10 mouse cellular contexts compared by ENCODE assay signal in genomic region chrX:73635425-73635824, GRCm38 (mm10). TPM values are rescaled to one million over a fixed set of nuclear protein-coding genes. Genes with fewer than 3 reads are reported as not detected.
DNase-seq lines count a peak whose midpoint lies in the region; ATAC-seq and TF ChIP-seq lines count a peak whose summit lies in the region.
"Had no signal": no experiment of that assay in that cellular context is flagged by ENCODE, and none has a peak within 500 bp of the region (broad histone marks: within the 10 kb centered on the region; RNA-seq: fewer than 3 reads in every experiment).

No protein-coding gene starts in this region.

- no peak overlapping the region for H3K9ac ChIP-seq in kidney, embryonic 15.5 days
- no peak overlapping the region for H3K9ac ChIP-seq in embryonic facial prominence, embryonic 11.5 days (replicated peaks; ENCODE audit: low read length)
- no peak overlapping the region; the same call in 1 of the 2 replicates for H3K9ac ChIP-seq in hindbrain, embryonic 16.5 days (ENCODE audit: low read depth, low read length)
- H3K9ac ChIP-seq in midbrain, postnatal 0 days (replicated peaks; ENCODE audit: low read length, poor library complexity, severe bottlenecking), result no peak overlapping the region

- TF ChIP-seq CTCF in midbrain, postnatal 0 days (IDR thresholded peaks at IDR 0.05), result no peak
- TF ChIP-seq CTCF in gastrocnemius, adult 2 months (IDR thresholded peaks at IDR 0.05), result no peak

- ATAC-seq in kidney, embryonic 15.5 days (replicated peaks; ENCODE audit: low FRiP score), result 0 out of 2 replicates have a peak, but pooled peaks have one; percentile 9
- no peak for ATAC-seq in embryonic facial prominence, embryonic 11.5 days (replicated peaks; ENCODE audit: insufficient number of reproducible peaks, low FRiP score, low TSS enrichment, low read depth)
- peak; percentile 26; the same call in 1 of the 2 replicates for ATAC-seq in hindbrain, embryonic 16.5 days
- ATAC-seq in midbrain, postnatal 0 days (ENCODE audit: low FRiP score), result peak; percentile 42; the same call in 1 of the 2 replicates

- peak overlapping the region; percentile 54 for H3K4me2 ChIP-seq in kidney, embryonic 15.5 days
- H3K4me2 ChIP-seq in embryonic facial prominence, embryonic 11.5 days (ENCODE audit: low read depth, low read length), result peak overlapping the region; percentile 27
- H3K4me2 ChIP-seq in hindbrain, embryonic 16.5 days (ENCODE audit: low read length), result peak overlapping the region; percentile 51
- peak overlapping the region; percentile 41 for H3K4me2 ChIP-seq in midbrain, postnatal 0 days (ENCODE audit: low read depth, low read length, poor library complexity, severe bottlenecking)

- H3K27ac ChIP-seq in kidney, embryonic 15.5 days, result no peak overlapping the region
- no peak overlapping the region for H3K27ac ChIP-seq in embryonic facial prominence, embryonic 11.5 days (replicated peaks; ENCODE audit: low read depth, low read length)
- no peak overlapping the region for H3K27ac ChIP-seq in hindbrain, embryonic 16.5 days (ENCODE audit: low read depth, low read length)
- no peak overlapping the region for H3K27ac ChIP-seq in midbrain, postnatal 0 days (ENCODE audit: low read depth, low read length)
- H3K27ac ChIP-seq in gastrocnemius, adult 2 months, result no peak overlapping the region

- H3K9me3 ChIP-seq in kidney, embryonic 15.5 days (replicated peaks), result no peaks in the 10 kb centered on the region
- no peaks in the 10 kb centered on the region for H3K9me3 ChIP-seq in embryonic facial prominence, embryonic 11.5 days (replicated peaks; ENCODE audit: control insufficient read depth, low read length)
- H3K9me3 ChIP-seq in hindbrain, embryonic 16.5 days (ENCODE audit: control insufficient read depth, low read length), result no peaks in the 10 kb centered on the region
- no peaks in the 10 kb centered on the region for H3K9me3 ChIP-seq in midbrain, postnatal 0 days (ENCODE audit: low read length)
- H3K9me3 ChIP-seq: G1E had no signal

- peaks cover 80% of the 10 kb centered on the region for H3K27me3 ChIP-seq in kidney, embryonic 15.5 days
- peaks cover 14% of the 10 kb centered on the region for H3K27me3 ChIP-seq in embryonic facial prominence, embryonic 11.5 days (ENCODE audit: control insufficient read depth, insufficient read depth, low read length)
- peaks cover 37% of the 10 kb centered on the region for H3K27me3 ChIP-seq in hindbrain, embryonic 16.5 days (replicated peaks; ENCODE audit: control insufficient read depth, insufficient read depth, low read length)
- peaks cover 19% of the 10 kb centered on the region for H3K27me3 ChIP-seq in midbrain, postnatal 0 days (ENCODE audit: insufficient read depth, low read length)

- peaks cover 22% of the 10 kb centered on the region for H3K4me1 ChIP-seq in kidney, embryonic 15.5 days
- no peaks in the 10 kb centered on the region for H3K4me1 ChIP-seq in embryonic facial prominence, embryonic 11.5 days (ENCODE audit: control insufficient read depth, insufficient read depth, low read length)
- peaks cover 7% of the 10 kb centered on the region for H3K4me1 ChIP-seq in hindbrain, embryonic 16.5 days (ENCODE audit: control insufficient read depth, insufficient read depth, low read depth, low read length)
- no peaks in the 10 kb centered on the region for H3K4me1 ChIP-seq in midbrain, postnatal 0 days (ENCODE audit: insufficient read depth, low read length)

- no peak for DNase-seq in kidney, adult 18-20 months
- DNase-seq in embryonic facial prominence, embryonic 11.5 days (ENCODE audit: low spot score), result peak; percentile 17
- no peak for DNase-seq in midbrain, postnatal 0 days (ENCODE audit: low spot score)
- no peak for DNase-seq in adrenal gland, postnatal 14 days
- no peak for DNase-seq in cerebellum, postnatal 10 days
- no peak for DNase-seq in gastrocnemius, adult 2 months
- DNase-seq: layer of hippocampus, adult 9-11 months had no signal

- no peaks in the 10 kb centered on the region for H3K36me3 ChIP-seq in kidney, embryonic 15.5 days
- no peaks in the 10 kb centered on the region for H3K36me3 ChIP-seq in embryonic facial prominence, embryonic 11.5 days (replicated peaks; ENCODE audit: control insufficient read depth, insufficient read depth, low read depth, low read length)
- H3K36me3 ChIP-seq in hindbrain, embryonic 16.5 days (ENCODE audit: control insufficient read depth, insufficient read depth, low read length), result no peaks in the 10 kb centered on the region
- H3K36me3 ChIP-seq in midbrain, postnatal 0 days (ENCODE audit: insufficient read depth, low read length), result no peaks in the 10 kb centered on the region
- H3K36me3 ChIP-seq: G1E had no signal

- intact Hi-C loops in gastrocnemius, adult 2 months (cut with DNase I), result no loop called here

- WGBS in kidney, embryonic 15.5 days, result 16% methylated on average over 18 of the region's 19 CpGs
- 23% methylated on average over 13 of the region's 19 CpGs for WGBS in embryonic facial prominence, embryonic 11.5 days
- WGBS in hindbrain, embryonic 16.5 days, result 21% methylated on average over 12 of the region's 19 CpGs
- 21% methylated on average over 12 of the region's 19 CpGs for WGBS in midbrain, postnatal 0 days

- H3K4me3 ChIP-seq in kidney, embryonic 15.5 days (replicated peaks), result peak overlapping the region; percentile 11
- no peak overlapping the region for H3K4me3 ChIP-seq in embryonic facial prominence, embryonic 11.5 days (ENCODE audit: low read depth, low read length)
- H3K4me3 ChIP-seq in hindbrain, embryonic 16.5 days (ENCODE audit: low read length), result peak overlapping the region; percentile 21
- peak overlapping the region; percentile 20; the same call in 1 of the 2 replicates for H3K4me3 ChIP-seq in midbrain, postnatal 0 days (ENCODE audit: low read depth, low read length)
- no peak overlapping the region for H3K4me3 ChIP-seq in gastrocnemius, adult 2 months

RNA-seq across cellular contexts. Expression of gene Dusp9, which starts 3.8 kb away (rescaled TPM):
- polyA plus RNA-seq in kidney, embryonic 15.5 days (2015; fragmentation: Nextera tagmentation; extraction: Ambion mirVana), result 27.9 and 29.3 TPM in 2 replicates
- 11.3 and 11.9 TPM in 2 replicates for polyA plus RNA-seq in embryonic facial prominence, embryonic 11.5 days (2014; fragmentation: Nextera tagmentation; extraction: Ambion mirVana)
- 0.67 and 0.84 TPM in 2 replicates for polyA plus RNA-seq in hindbrain, embryonic 16.5 days (2015; fragmentation: Nextera tagmentation; extraction: Ambion mirVana)
- total RNA-seq in midbrain, postnatal 0 days (2014; rRNA removed), result 1.4 and 2.1 TPM in 2 replicates
- polyA plus RNA-seq in midbrain, postnatal 0 days (2015; fragmentation: Nextera tagmentation; extraction: Ambion mirVana), result 0.39 and 0.68 TPM in 2 replicates
- 0.30 and 0.74 TPM in 2 replicates for total RNA-seq in adrenal gland, postnatal 14 days (2021)
- not detected for total RNA-seq in gastrocnemius, adult 2 months (2021)

RNA-seq across cellular contexts. Expression of gene Pnck, which starts 24.5 kb away (rescaled TPM):
- polyA plus RNA-seq in kidney, embryonic 15.5 days (2015; fragmentation: Nextera tagmentation; extraction: Ambion mirVana), result 14.5 and 17.3 TPM in 2 replicates
- polyA plus RNA-seq in embryonic facial prominence, embryonic 11.5 days (2014; fragmentation: Nextera tagmentation; extraction: Ambion mirVana), result 9.5 and 11.7 TPM in 2 replicates
- 176 and 194 TPM in 2 replicates for polyA plus RNA-seq in hindbrain, embryonic 16.5 days (2015; fragmentation: Nextera tagmentation; extraction: Ambion mirVana)
- total RNA-seq in midbrain, postnatal 0 days (2014; rRNA removed), result 89.4 and 136 TPM in 2 replicates
- polyA plus RNA-seq in midbrain, postnatal 0 days (2015; fragmentation: Nextera tagmentation; extraction: Ambion mirVana), result 159 and 172 TPM in 2 replicates
- total RNA-seq in adrenal gland, postnatal 14 days (2021), result 6.1 and 8.4 TPM in 2 replicates
- 10 to 100 TPM in 1 of 2 experiments, 1 to 10 TPM in 1; 8.1 to 10.6 TPM for total RNA-seq in gastrocnemius, adult 2 months (2021)
- total RNA-seq: G1E had no signal
- polyA plus RNA-seq: G1E had no signal

RNA-seq across cellular contexts. Expression of gene Slc6a8, which starts 37.5 kb away (rescaled TPM):
- 7.1 and 7.9 TPM in 2 replicates for polyA plus RNA-seq in kidney, embryonic 15.5 days (2015; fragmentation: Nextera tagmentation; extraction: Ambion mirVana)
- 6.1 TPM in 2 replicates for polyA plus RNA-seq in embryonic facial prominence, embryonic 11.5 days (2014; fragmentation: Nextera tagmentation; extraction: Ambion mirVana)
- 6.0 and 7.1 TPM in 2 replicates for polyA plus RNA-seq in hindbrain, embryonic 16.5 days (2015; fragmentation: Nextera tagmentation; extraction: Ambion mirVana)
- total RNA-seq in midbrain, postnatal 0 days (2014; rRNA removed), result 49.5 and 69.4 TPM in 2 replicates
- 6.0 and 6.6 TPM in 2 replicates for polyA plus RNA-seq in midbrain, postnatal 0 days (2015; fragmentation: Nextera tagmentation; extraction: Ambion mirVana)
- total RNA-seq in adrenal gland, postnatal 14 days (2021), result 38.8 and 42.2 TPM in 2 replicates
- 100 to 1,000 TPM; 125 to 154 TPM for total RNA-seq in gastrocnemius, adult 2 months (2021)

Comparison
In these comparisons a context has a peak if more than half of its experiments do, and no peak if none do; other contexts are left out.
1. H3K4me3 ChIP-seq: peak in kidney, embryonic 15.5 days (single experiment), hindbrain, embryonic 16.5 days (single experiment) and midbrain, postnatal 0 days (single experiment); none in embryonic facial prominence, embryonic 11.5 days (single experiment) and gastrocnemius, adult 2 months (single experiment).
2. Peak in every context shown above with its lines, with median percentiles within 50 percentile points of each other: H3K4me2 ChIP-seq.